Mouse (Mus musculus) kidney, adult 9 months (tissue): ENCODE measurements at regions not wholly inside any gene's neighbourhood (a gene's known extent, or its start where the extent isn't known, plus 50 kb on each side); places are given as distances from the start of the nearest gene placed in this dataset.
A peak's percentile ranks its signal among the peaks of the same experiment; 100 is the strongest.

ENCODE experiments used
- DNase-seq: peaks from one replicate; pipeline ENCODE4 v3.0.0; 2022

GRCm38 (mm10) chr14:80249882-80250281, 266.0 kb downstream of the Olfm4 start:
- no peak for DNase-seq

DNA sequence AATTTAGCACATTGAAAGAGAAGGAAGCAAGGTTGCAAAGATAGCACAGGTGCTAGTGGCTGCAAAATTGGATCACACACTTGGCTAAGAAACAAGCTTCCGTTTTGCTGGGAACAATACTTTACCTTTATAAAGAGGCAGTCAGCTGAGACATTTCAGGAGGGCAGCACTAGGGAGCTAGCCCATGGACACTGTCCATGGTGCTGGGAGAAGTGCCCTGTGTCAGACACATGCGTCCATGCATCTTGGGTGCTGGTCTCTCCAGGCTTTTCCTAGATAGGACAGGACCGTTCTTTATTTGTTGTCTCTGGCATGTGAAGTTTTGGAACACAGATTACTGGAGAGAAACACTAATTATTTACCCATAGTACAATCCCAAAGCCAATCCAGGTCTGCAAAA, 273.2 kb downstream of the Olfm4 start:
- peak; percentile 9 for DNase-seq

DNA sequence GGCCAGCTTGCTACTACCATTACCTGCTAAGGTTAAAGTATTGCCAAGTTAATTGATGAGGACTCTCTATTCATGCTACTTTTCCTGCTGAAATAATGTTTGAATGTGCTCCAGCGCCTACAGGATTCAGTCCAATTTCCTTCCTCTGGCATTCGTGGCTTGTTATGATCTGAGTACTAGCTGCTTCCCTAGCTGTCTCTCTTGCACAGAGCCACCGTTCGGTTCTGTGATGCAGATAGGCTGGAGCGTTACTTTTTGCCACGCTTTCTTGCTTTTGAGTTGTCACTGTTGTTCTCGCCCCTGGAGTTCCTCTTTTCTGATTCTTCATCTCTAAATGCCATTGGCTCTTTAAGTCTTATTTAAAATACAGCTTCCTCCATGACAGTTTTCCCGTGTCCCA, 279.3 kb downstream of the Olfm4 start:
- no peak for DNase-seq

GRCm38 (mm10) chr14:80265081-80265480, 281.2 kb downstream of the Olfm4 start:
- no peak for DNase-seq

DNA sequence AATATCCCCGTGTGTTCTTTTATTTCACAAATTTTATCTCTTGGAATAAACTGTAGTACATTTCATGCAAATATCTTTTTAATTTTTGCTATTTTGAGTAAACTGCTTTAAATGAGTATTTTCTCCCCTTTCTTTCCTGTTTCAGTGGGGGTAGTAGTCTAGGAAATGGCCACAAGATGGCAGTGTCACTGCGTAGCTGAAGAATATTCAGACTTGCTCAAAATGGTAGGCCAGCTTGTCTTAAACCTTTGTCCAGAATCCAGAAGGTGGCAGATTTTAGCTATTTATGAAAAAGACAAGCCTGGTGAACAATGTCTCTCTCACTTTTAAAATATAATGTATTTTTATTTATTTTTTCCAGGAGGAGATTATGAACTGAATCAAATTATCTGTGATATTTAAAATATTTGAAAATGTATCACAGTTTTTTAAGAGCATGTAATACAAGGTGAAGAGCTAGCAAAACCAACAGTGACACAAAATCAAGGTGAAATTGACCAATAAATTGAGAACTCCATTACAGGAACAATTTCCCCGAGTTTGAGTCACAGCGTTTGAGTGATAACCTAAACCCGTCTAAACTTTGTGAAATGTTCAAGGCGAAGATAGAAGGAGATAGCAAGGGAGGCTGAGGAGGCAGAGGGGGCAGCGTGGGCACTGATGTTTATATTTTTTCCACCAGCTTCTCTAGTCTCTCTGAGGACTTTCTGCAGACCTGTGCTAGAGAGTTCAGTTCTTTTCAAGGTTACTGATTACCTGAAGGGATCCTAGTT, 285.5 kb downstream of the Olfm4 start:
- DNase-seq = peak; percentile 77

GRCm38 (mm10) chr14:80270063-80270462, 286.2 kb downstream of the Olfm4 start:
- DNase-seq = no peak

GRCm38 (mm10) chr14:80280188-80280587, 296.3 kb downstream of the Olfm4 start:
- no peak for DNase-seq

DNA sequence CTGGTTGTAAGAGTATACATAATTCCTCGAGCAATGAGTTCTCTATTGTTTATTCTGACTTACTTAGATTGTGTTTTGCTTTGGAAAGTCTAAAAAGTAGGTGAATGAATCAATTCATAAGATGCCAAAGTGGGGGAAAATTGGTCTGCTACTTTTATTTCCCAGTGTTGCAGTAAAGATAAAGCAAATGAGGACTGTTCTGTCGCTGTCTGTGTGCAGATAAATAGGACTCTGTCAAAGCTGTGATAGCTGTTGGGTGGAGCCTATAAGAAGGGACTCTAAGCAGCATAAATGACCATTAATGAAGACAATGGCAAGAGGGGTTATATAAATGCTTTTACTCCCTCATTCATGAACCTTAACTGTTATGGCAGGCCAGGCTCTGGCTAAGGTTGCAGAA, 299.8 kb downstream of the Olfm4 start:
- no peak for DNase-seq

DNA sequence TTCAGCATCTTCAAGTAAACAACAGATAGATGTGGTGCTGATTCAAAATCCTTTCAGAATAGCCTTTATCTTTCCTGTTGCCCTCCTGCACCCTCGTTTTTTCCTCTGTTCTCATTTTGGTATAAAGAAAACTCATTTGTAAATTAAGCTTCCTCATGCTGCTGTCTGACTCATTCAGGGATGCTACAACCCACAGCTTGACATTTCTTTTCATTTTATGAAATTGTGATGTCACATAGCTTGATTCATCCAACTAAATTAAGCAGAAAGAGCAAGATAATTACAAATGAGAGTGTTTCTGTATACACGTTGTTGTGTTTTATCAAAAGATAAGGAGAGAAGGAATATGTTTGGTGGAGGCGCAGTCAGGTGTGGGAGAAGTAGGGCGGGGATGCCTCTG, 307.5 kb downstream of the Olfm4 start:
- no peak for DNase-seq

DNA sequence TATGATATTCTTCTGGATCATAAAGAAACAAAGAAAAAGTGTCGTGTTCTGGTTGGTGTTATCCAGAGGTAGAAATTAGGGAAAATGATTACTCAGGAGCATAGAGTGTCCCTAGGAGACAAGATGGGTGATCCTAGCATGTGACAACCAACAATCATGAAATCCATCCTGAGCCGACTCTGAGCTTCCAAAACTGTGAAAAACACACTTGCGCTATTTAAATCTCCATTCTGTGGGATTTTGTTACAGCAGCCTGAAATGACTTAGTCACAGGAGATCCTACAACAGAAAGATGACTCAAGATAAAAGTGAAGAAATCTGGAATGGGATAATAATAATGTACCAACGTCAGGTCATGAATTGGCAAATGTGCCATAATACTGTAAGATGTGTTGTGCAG, 309.5 kb downstream of the Olfm4 start:
- DNase-seq = no peak

GRCm38 (mm10) chr14:80329651-80330050, 345.8 kb downstream of the Olfm4 start:
- DNase-seq = no peak

DNA sequence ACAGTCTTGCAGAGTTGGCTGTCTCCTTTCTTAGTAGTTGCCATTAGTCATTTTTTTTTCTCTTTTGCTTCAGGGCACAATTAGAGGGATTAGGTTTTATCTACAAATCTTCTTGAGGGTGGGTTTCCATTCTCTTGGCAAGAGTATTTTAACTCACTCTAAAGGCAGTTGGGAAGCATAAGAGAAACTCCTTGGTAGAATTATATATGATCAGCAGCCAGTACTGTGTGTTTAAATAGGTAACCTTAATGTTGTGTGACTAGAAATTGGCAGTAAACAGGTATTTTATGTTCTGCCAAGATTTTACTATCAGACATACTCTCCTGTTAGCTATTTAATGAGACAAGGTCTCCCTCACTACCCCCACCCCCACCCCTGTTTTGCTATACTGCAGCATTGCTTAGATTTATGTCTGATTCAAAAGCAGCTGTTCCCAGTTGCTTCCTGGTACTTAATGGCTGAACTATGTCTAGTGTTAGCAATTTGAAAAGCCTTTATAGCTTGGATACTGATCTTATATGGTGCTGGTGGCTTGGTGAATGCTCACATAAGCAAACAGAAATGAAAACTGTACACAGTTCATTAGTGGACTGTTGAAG, 378.2 kb downstream of the Olfm4 start:
- DNase-seq = no peak

DNA sequence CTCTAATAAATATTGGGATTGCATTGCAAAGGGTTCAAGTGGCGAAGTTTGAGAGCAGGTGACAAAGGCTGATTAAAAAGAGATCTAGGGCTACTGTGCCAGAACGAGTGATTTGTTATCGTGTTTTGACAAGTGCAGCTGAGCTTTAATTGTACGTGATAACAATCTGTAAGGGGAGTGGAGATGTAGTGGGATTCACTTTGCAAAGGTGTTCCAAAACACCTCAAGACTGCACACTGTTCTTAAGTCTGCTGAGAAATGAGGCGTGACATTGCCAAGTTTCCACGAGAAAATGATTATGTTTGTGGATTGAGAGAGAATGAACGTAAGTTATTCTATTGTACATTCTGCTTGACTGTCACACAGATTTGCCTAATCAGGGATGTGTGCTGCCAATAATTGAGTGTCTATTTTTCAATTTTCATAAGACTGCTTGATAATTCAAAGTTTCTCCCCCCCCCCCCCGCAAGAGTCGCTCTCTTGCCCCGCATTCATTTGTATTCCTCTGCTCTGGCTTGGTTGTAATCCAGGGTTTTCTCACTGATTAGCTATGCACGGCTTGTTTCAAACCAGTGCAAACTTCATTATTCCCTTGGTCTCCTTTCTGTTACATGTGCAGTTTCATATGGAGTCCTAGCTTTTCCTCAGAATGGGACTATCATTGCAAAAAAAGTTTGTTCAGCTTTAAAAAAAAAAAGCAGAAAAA, 385.7 kb downstream of the Olfm4 start:
- no peak for DNase-seq

GRCm38 (mm10) chr14:80374290-80374689, 390.4 kb downstream of the Olfm4 start:
- DNase-seq = no peak

- DNase-seq = no peak
These were observed 393.2 kb downstream of the Olfm4 start for GRCm38 (mm10) chr14:80377064-80377463.

- no peak for DNase-seq
These were observed 407.5 kb downstream of the Olfm4 start for GRCm38 (mm10) chr14:80391418-80391817.

DNA sequence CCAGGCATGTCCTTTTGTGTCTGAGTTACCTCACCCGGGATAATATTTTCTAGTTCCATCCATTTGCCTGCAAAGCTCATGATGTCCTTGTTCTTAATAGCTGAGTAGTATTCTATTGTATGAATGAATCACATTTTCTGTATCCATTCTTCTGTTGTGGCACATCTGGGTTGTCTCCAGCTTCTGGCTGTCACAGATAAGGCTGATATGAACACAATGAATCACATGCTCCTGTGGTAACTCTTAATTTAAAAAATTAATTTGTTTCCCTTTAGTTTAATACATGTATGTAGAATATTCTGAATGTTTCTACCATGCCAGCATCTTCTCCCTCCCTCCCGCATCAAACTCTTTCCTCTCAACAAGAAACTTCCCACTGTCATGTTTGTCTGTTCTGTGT, 424.4 kb downstream of the Olfm4 start:
- no peak for DNase-seq

GRCm38 (mm10) chr14:80418810-80419325, 435.0 kb downstream of the Olfm4 start:
- DNase-seq = no peak

- no peak for DNase-seq
These were observed 459.9 kb downstream of the Olfm4 start for GRCm38 (mm10) chr14:80443820-80444219.

DNA sequence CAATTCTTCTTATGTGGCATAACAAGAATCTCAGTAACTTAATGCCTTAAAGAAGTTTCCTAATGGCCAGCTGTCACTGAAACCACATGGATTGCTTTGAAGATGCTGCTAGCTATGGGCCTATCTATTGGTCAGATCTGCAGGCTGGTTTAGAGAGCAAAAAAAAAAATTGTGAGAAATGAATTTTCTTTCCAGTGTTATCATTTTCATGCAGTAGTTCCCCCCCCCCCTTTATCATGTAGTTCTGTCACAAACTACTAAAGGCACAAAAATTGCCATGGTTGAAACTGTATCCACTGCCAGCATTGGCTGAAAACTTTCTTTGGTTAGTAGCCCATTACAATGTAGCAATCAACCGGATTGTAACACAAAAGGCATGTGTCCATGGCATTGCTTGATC, 487.6 kb downstream of the Olfm4 start:
- DNase-seq = no peak

DNA sequence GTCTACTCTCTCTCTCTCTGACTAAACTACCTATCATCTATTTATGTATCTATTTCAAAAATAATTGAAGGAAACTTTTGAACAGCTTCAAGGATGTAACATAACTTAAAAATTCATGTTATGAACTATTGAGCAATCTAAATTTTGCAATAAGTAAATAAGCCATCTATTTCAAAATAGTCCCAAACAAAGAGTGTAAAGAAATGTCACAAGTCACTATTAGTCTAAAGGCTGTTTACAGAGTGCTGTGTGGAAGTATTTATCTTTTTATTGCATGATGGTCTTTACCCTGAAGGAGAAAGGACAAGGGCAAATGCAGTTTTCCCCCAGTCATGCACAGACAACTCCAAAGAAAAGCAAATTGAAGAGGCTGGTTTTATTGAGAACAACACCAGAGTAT, 496.0 kb downstream of the Olfm4 start:
- DNase-seq = no peak

DNA sequence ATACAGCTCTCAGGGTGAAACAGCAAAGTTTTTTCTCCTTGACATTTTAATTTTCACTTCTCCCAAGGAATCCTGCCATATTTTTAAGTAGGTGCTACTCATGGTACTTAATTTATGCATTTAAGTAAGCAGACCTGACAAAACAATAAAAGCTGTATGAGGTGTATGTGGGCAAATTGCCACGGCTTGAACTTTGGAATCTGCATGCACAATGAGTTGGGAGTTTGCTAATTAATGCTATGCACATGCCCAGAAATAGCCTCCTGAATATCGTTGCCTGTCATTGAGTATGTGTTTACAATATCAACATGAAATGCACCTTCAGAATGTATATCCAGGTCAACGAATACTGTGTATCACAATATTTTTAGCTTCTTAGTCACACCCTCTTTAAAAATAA, 498.9 kb downstream of the Olfm4 start:
- no peak for DNase-seq

GRCm38 (mm10) chr14:80484256-80484655, 500.4 kb downstream of the Olfm4 start:
- no peak for DNase-seq

DNA sequence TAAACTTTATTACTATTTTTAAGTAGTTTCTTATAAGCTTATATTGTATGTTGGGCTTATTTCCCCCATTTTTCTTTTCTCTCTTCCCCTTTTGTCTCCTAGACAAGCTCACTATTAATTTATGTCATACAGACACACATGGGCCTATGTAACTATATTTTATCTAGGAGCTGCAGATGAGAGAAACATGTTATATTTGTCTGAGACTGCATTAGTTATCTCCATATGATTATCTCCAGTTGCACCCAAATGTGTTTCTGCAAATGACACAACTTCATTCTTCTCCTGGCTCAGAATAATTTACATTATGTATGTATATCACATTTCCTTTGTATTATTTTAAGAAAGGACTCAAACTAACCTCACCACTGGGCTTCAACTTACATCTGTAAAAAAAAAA, 501.3 kb downstream of the Olfm4 start:
- DNase-seq = no peak
